1 mouse cellular context compared by ENCODE assay signal in the genomic region with DNA sequence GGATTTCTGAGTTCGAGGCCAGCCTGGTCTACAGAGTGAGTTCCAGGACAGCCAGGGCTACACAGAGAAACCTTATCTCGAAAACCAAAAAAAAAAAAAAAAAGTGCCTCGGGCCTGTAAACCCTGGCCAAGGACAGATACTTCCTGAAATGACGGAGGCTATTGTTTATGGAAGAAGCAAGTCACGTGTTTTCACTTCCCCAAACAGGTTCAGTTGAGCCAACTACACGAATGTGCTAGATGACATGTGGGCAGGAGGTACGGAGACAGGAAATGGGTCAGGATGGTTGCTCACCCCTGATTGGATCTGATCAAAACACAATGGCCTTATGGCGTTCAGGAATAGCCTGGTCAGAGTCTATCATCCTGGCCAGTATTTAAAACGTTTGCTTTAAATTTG.
TF ChIP-seq lines count a peak whose summit lies in the region.

No protein-coding gene starts in this region.

TF ChIP-seq in MEL, 35 proteins besides CTCF, POLR2A, EP300 and RAD21 (continued from another document):
- no peak for TF ChIP-seq JUND (IDR thresholded peaks at IDR 0.05; ENCODE audit: low read depth, low read length)
- no peak for TF ChIP-seq MAFK (IDR thresholded peaks at IDR 0.05; ENCODE audit: borderline replicate concordance, low read depth, low read length)
- no peak for TF ChIP-seq SMC3 (IDR thresholded peaks at IDR 0.05; ENCODE audit: low read depth, low read length)
- no peak for TF ChIP-seq CHD1 (IDR thresholded peaks at IDR 0.05; ENCODE audit: low read depth, low read length)
- TF ChIP-seq POLR2AphosphoS2 (IDR thresholded peaks at IDR 0.05; ENCODE audit: low read length), result no peak
- TF ChIP-seq MYB (IDR thresholded peaks at IDR 0.05; ENCODE audit: low read depth, low read length), result no peak
- peak; percentile 97 for TF ChIP-seq ZNF384 (IDR thresholded peaks at IDR 0.05; ENCODE audit: low read depth, low read length)
- TF ChIP-seq SIN3A (IDR thresholded peaks at IDR 0.05; ENCODE audit: low read length), result peak; percentile 96
- no peak for TF ChIP-seq POLR2AphosphoS5 (IDR thresholded peaks at IDR 0.05; ENCODE audit: borderline replicate concordance, low read depth, low read length)
- no peak for TF ChIP-seq TCF12 (IDR thresholded peaks at IDR 0.05; ENCODE audit: low read depth, low read length)
- no peak for TF ChIP-seq GABPA (IDR thresholded peaks at IDR 0.05; ENCODE audit: low read depth, low read length)
- peak; percentile 68 for TF ChIP-seq GATA1 (IDR thresholded peaks at IDR 0.05; ENCODE audit: low read depth, low read length)
